Mouse (Mus musculus) testis, postnatal 10 days (tissue): ENCODE results near the gene Tctex1d1.
A peak's percentile ranks its signal among the peaks of the same experiment; 100 is the strongest.

ENCODE experiments used
- DNase-seq: peaks from one replicate; pipeline ENCODE4 v3.0.0; 2021; ENCODE audit warnings: low spot score

Gene Tctex1d1

GRCm38 (mm10) chr4:102978440-102978839, at the start of gene Tctex1d1:
TSS of gene Tctex1d1 (plus strand) at chr4:102978606.
- no peak for DNase-seq

- DNase-seq: no peak
Observed at GRCm38 (mm10) chr4:102929491-102929890, 48.9 kb upstream of the Tctex1d1 start.

GRCm38 (mm10) chr4:102930679-102931078, 47.7 kb upstream of the Tctex1d1 start:
- no peak for DNase-seq

- DNase-seq: no peak
Observed at GRCm38 (mm10) chr4:102940266-102940665, 38.1 kb upstream of the Tctex1d1 start.

GRCm38 (mm10) chr4:102940738-102941137, 37.7 kb upstream of the Tctex1d1 start:
- no peak for DNase-seq

- DNase-seq: no peak
Observed at GRCm38 (mm10) chr4:102944325-102944724, 34.1 kb upstream of the Tctex1d1 start.

GRCm38 (mm10) chr4:102952476-102952875, 25.9 kb upstream of the Tctex1d1 start:
- no peak for DNase-seq

- no peak for DNase-seq
Observed at GRCm38 (mm10) chr4:102955294-102955956, 23.0 kb upstream of the Tctex1d1 start.

- DNase-seq: no peak
Observed at GRCm38 (mm10) chr4:102959409-102959808, 19.0 kb upstream of the Tctex1d1 start.

GRCm38 (mm10) chr4:102964174-102964573, 14.2 kb upstream of the Tctex1d1 start:
- no peak for DNase-seq

GRCm38 (mm10) chr4:102967811-102968210, 10.6 kb upstream of the Tctex1d1 start:
- DNase-seq: no peak

- DNase-seq: no peak
Observed at GRCm38 (mm10) chr4:102969599-102969998, 8.8 kb upstream of the Tctex1d1 start.

GRCm38 (mm10) chr4:102971159-102971558, 7.2 kb upstream of the Tctex1d1 start:
- DNase-seq: no peak

GRCm38 (mm10) chr4:102972071-102972470, 6.3 kb upstream of the Tctex1d1 start:
- no peak for DNase-seq

GRCm38 (mm10) chr4:102974172-102974571, 4.2 kb upstream of the Tctex1d1 start:
- DNase-seq: no peak

- DNase-seq: no peak
Observed at GRCm38 (mm10) chr4:102976290-102977275, 1.8 kb upstream of the Tctex1d1 start.

- DNase-seq: no peak
Observed at GRCm38 (mm10) chr4:102977778-102978321, 556 bp upstream of the Tctex1d1 start.

GRCm38 (mm10) chr4:102979385-102979784, 979 bp downstream of the Tctex1d1 start:
- no peak for DNase-seq

GRCm38 (mm10) chr4:102981709-102982108, 3.3 kb downstream of the Tctex1d1 start:
- DNase-seq: no peak

GRCm38 (mm10) chr4:102986173-102986572, 7.8 kb downstream of the Tctex1d1 start:
- no peak for DNase-seq

GRCm38 (mm10) chr4:102986917-102987316, 8.5 kb downstream of the Tctex1d1 start:
- peak; percentile 57 for DNase-seq

GRCm38 (mm10) chr4:102987325-102987724, 8.9 kb downstream of the Tctex1d1 start:
- DNase-seq: no peak

GRCm38 (mm10) chr4:102987756-102988155, 9.3 kb downstream of the Tctex1d1 start:
- no peak for DNase-seq
